Mouse (Mus musculus) lung, embryonic 15.5 days (tissue): ENCODE data around the gene Myf5. TPM values are rescaled to one million over a fixed set of nuclear protein-coding genes. Genes with fewer than 3 reads are reported as not detected.

Experiments used
- microRNA-seq: library from miRNA; unstranded; fragments of <30 nt; microRNA quantifications from one replicate; pipeline ENCODE4, GENCODE M21; 2016
- polyA plus RNA-seq: library from polyadenylated mRNA; unstranded; fragments of >200 nt; fragmentation: Nextera tagmentation; extraction: Ambion mirVana; gene quantifications from 2 replicates; pipeline ENCODE4 v1.2.1, GENCODE M21; 2015

Myf5 gene
- polyA plus RNA-seq, 1 experiment from 2014 or later: 0.09 TPM

Small RNA genes lying within 50 kb of the gene (microRNA-seq; reads per million reads assigned to microRNA genes)
- gene Gm44403: not detected

Other genes starting within 250 kb of the Myf5 start
- gene Lin7a, start 214.4 kb downstream of the Myf5 start, polyA plus RNA-seq: 5.5 and 5.9 TPM in 2 replicates
- 0.11 and 0.25 TPM in 2 replicates for gene Myf6, start 8.6 kb upstream of the Myf5 start, polyA plus RNA-seq
- gene Ptprq, start 233.9 kb upstream of the Myf5 start, polyA plus RNA-seq: 0.26 and 0.29 TPM in 2 replicates